Mouse (Mus musculus): ENCODE data around the gene Dclk2. TPM values are rescaled to one million over a fixed set of nuclear protein-coding genes. Genes with fewer than 3 reads are reported as not detected.

Gene Dclk2
- polyA plus RNA-seq, 1 experiment = 48.4 TPM

GRCm38 (mm10) chr3:86870952-86871351, 49.7 kb downstream of the Dclk2 start:
- Histone ChIP-seq H3K27ac (ENCODE audit: insufficient read depth, low read length) (no peak overlapping the region), H3K4me3 (ENCODE audit: insufficient read depth, low read length) (no peak overlapping the region), H3K4me1 (ENCODE audit: control insufficient read depth, insufficient read depth, low read length) (peaks cover 13% of the 10 kb centered on the region)
- TF ChIP-seq CTCF (IDR thresholded peaks at IDR 0.05; ENCODE audit: extremely low read depth, insufficient read depth, low read length) = no peak
- no peak for TF ChIP-seq POLR2A (IDR thresholded peaks at IDR 0.05; ENCODE audit: extremely low read depth, insufficient read depth, low read length)

DNA sequence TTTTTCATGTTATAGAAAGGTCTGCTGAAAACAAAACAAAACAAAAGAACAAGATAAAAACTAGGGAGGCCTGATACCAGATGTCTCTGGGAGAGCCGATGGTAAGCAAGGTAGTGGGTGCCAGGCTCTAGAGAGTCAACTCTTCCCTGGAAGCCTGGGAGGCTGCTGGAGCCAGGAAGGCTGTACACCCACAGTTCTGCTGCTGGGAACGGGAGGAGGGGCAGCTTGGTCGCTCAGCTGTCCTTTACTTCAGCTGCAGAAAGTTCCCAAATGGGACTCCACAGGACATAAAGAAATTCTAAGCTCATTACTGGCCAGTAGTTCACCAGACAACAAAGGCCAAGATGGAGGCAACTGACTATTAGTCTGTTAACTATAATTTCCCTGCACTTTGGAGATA, 50.2 kb downstream of the Dclk2 start:
- no peak for TF ChIP-seq CTCF (IDR thresholded peaks at IDR 0.05; ENCODE audit: extremely low read depth, insufficient read depth, low read length)
- no peak for TF ChIP-seq POLR2A (IDR thresholded peaks at IDR 0.05; ENCODE audit: extremely low read depth, insufficient read depth, low read length)
- Histone ChIP-seq H3K27ac (ENCODE audit: insufficient read depth, low read length) (no peak overlapping the region), H3K4me3 (ENCODE audit: insufficient read depth, low read length) (no peak overlapping the region), H3K4me1 (ENCODE audit: control insufficient read depth, insufficient read depth, low read length) (peaks cover 13% of the 10 kb centered on the region)

DNA sequence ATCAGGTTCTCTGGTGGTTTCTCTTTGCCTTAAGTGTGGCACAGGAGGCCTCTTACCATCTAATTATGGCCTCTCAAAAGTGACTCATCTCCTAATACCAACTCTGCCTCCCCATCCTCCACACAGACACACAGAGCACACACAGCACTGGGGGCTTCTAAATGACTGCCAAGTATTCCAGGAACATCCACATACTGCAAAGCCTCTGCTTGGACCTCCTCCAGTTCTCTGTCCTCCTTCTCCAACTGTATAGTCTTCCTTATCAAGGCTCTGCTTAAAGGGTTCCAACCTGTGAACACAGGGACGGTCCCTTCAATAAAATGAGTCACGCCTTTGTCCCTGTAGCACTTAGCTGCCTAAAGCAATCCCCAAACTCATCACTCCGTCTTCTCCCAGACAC, 51.9 kb downstream of the Dclk2 start:
- TF ChIP-seq CTCF (IDR thresholded peaks at IDR 0.05; ENCODE audit: extremely low read depth, insufficient read depth, low read length) = no peak
- TF ChIP-seq POLR2A (IDR thresholded peaks at IDR 0.05; ENCODE audit: extremely low read depth, insufficient read depth, low read length) = no peak
- H3K4me1 ChIP-seq (ENCODE audit: control insufficient read depth, insufficient read depth, low read length) = peaks cover 12% of the 10 kb centered on the region
- no peak overlapping the region for H3K27ac ChIP-seq (ENCODE audit: insufficient read depth, low read length)
- no peak overlapping the region for H3K4me3 ChIP-seq (ENCODE audit: insufficient read depth, low read length)

GRCm38 (mm10) chr3:86863327-86864008, 57.2 kb downstream of the Dclk2 start:
- Histone ChIP-seq H3K4me1 (ENCODE audit: control insufficient read depth, insufficient read depth, low read length) (peaks cover 8% of the 10 kb centered on the region), H3K27ac (ENCODE audit: insufficient read depth, low read length) (no peak overlapping the region), H3K4me3 (ENCODE audit: insufficient read depth, low read length) (no peak overlapping the region)
- no peak for TF ChIP-seq POLR2A (IDR thresholded peaks at IDR 0.05; ENCODE audit: extremely low read depth, insufficient read depth, low read length)
- TF ChIP-seq CTCF (IDR thresholded peaks at IDR 0.05; ENCODE audit: extremely low read depth, insufficient read depth, low read length) = no peak

DNA sequence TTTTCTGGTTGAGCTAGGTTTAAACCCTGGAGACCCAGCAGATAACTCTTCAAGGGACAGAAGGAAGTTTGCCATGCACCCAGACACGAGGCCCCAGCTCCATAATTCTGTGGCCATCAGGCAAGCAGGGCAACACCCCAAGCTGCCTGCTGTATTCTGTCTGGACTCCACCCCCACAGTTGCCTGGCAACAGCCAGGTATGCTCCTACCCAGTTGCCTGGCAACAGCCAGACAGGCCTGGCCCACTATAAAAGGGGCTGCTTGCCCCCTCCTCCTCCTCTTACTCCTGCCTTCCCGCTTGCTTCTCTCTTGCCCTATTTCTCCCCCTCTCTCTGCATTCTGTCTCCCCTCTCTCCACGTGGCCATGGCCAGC, 57.7 kb downstream of the Dclk2 start:
- Histone ChIP-seq H3K27ac (ENCODE audit: insufficient read depth, low read length) (no peak overlapping the region), H3K4me1 (ENCODE audit: control insufficient read depth, insufficient read depth, low read length) (peaks cover 6% of the 10 kb centered on the region), H3K4me3 (ENCODE audit: insufficient read depth, low read length) (no peak overlapping the region)
- TF ChIP-seq POLR2A (IDR thresholded peaks at IDR 0.05; ENCODE audit: extremely low read depth, insufficient read depth, low read length) (no peak), CTCF (IDR thresholded peaks at IDR 0.05; ENCODE audit: extremely low read depth, insufficient read depth, low read length) (no peak)

DNA sequence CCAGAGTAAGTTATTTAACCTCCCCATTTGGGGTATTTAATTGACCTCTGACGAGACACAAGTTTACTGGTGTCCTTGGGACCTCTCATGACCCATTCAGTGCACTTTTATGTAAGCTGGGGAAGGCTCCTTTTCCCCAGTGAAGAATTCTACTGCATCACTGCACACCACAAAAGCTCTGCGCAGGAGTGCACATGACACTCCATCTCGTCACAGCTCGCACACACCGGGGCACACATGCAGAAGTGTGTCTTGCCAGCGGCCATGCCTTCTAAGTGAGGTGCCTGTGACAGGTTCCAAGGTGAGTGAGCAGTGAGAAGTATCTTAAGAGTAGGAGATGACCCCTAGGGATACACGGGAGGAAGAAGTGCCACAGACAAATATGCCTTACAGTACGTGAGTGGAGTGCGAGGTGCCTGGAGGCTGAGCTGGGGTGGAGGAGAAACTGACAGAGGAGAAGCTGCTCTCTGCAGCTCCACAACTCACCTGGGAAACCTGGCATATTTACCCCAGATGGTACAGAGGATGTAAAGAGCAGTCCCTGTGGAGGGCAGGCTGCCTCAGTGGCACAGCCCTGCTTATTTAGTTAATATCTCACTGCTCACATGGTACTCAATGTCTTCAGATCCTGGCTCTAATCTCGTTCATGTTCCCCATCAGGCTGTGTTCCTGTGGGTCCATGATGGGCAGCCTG, 58.3 kb downstream of the Dclk2 start:
- no peak for TF ChIP-seq CTCF (IDR thresholded peaks at IDR 0.05; ENCODE audit: extremely low read depth, insufficient read depth, low read length)
- no peak for TF ChIP-seq POLR2A (IDR thresholded peaks at IDR 0.05; ENCODE audit: extremely low read depth, insufficient read depth, low read length)
- Histone ChIP-seq H3K4me3 (ENCODE audit: insufficient read depth, low read length) (no peak overlapping the region), H3K27ac (ENCODE audit: insufficient read depth, low read length) (no peak overlapping the region), H3K4me1 (ENCODE audit: control insufficient read depth, insufficient read depth, low read length) (peaks cover 6% of the 10 kb centered on the region)

DNA sequence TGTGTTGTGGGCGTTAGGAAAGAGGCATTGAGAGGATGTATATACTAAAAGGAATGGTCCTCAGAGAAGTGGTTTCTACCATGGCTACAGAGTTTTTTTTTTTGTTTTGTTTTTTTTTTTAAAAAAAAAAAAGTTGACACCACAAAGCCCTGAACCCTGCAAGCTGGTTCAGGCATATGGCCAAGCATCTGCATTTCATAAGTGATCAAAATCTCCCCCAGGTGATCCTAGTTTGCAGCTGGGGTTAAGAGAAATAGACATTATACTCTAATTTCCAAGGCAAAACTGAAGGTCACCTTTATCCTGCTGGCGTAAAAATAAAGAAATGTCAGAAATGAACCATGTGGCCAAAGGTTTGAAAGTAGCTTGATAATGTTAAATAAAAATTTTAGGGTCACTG, 60.9 kb downstream of the Dclk2 start:
- peaks cover 8% of the 10 kb centered on the region for H3K4me1 ChIP-seq (ENCODE audit: control insufficient read depth, insufficient read depth, low read length)
- H3K4me3 ChIP-seq (ENCODE audit: insufficient read depth, low read length) = no peak overlapping the region
- no peak overlapping the region for H3K27ac ChIP-seq (ENCODE audit: insufficient read depth, low read length)
- TF ChIP-seq CTCF (IDR thresholded peaks at IDR 0.05; ENCODE audit: extremely low read depth, insufficient read depth, low read length) = no peak
- no peak for TF ChIP-seq POLR2A (IDR thresholded peaks at IDR 0.05; ENCODE audit: extremely low read depth, insufficient read depth, low read length)

DNA sequence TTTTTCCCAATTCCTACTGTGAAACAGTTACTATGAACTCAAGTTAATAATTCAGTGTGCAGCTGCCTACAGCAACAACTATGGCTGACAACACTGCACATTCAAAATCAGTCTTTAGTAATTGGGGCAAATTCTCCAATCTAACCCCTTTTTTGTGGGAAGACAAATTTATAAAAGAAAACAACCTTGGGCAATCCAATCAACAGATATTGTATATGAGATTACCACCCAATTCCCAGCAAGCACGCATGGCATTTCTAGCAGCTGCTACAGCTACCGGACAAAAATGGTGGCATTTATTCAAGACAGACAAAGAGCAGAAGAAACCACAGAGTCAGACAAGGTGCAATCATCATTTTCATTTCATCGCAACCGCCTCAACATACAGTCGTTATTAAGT, 62.0 kb downstream of the Dclk2 start:
- Histone ChIP-seq H3K4me1 (ENCODE audit: control insufficient read depth, insufficient read depth, low read length) (peaks cover 8% of the 10 kb centered on the region), H3K27ac (ENCODE audit: insufficient read depth, low read length) (no peak overlapping the region), H3K4me3 (ENCODE audit: insufficient read depth, low read length) (no peak overlapping the region)
- TF ChIP-seq CTCF (IDR thresholded peaks at IDR 0.05; ENCODE audit: extremely low read depth, insufficient read depth, low read length) (no peak), POLR2A (IDR thresholded peaks at IDR 0.05; ENCODE audit: extremely low read depth, insufficient read depth, low read length) (no peak)

- Histone ChIP-seq H3K27ac (ENCODE audit: insufficient read depth, low read length) (no peak overlapping the region), H3K4me1 (ENCODE audit: control insufficient read depth, insufficient read depth, low read length) (peaks cover 8% of the 10 kb centered on the region)
These were observed 62.7 kb downstream of the Dclk2 start for GRCm38 (mm10) chr3:86857833-86858398.

DNA sequence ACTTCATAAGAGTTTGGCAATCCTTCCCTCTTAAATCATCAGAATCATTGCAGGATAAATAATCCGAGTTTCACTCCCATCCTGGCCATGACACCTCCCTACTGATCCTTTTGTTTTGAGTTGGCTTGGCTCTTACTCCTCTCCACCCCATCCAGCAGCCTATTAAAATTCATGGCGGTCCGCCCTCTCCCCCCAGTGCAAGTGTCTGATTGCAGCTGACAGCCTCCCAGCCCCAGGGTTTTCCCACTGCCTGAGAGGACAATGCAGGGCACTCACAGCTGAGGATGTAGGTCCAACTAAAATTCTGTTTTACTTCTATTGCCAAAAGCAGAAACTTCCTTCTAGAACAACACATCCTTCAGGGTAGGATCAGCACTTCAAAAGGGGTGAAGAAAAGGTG, 67.8 kb downstream of the Dclk2 start:
- TF ChIP-seq POLR2A (IDR thresholded peaks at IDR 0.05; ENCODE audit: extremely low read depth, insufficient read depth, low read length) = no peak
- no peak for TF ChIP-seq CTCF (IDR thresholded peaks at IDR 0.05; ENCODE audit: extremely low read depth, insufficient read depth, low read length)
- Histone ChIP-seq H3K27ac (ENCODE audit: insufficient read depth, low read length) (no peak overlapping the region), H3K4me3 (ENCODE audit: insufficient read depth, low read length) (no peak overlapping the region), H3K4me1 (ENCODE audit: control insufficient read depth, insufficient read depth, low read length) (peaks cover 9% of the 10 kb centered on the region)

More at GRCm38 (mm10) chr3:86857833-86858398, 62.7 kb downstream of the Dclk2 start:
- H3K4me3 ChIP-seq (ENCODE audit: insufficient read depth, low read length) = no peak overlapping the region
- TF ChIP-seq CTCF (IDR thresholded peaks at IDR 0.05; ENCODE audit: extremely low read depth, insufficient read depth, low read length) = no peak
- no peak for TF ChIP-seq POLR2A (IDR thresholded peaks at IDR 0.05; ENCODE audit: extremely low read depth, insufficient read depth, low read length)

Measured in cortical plate, adult 2 months (tissue).